Mouse (Mus musculus) kidney, adult 2 months (tissue): Measurements from ENCODE around the gene Exoc5. TPM values are rescaled to one million over a fixed set of nuclear protein-coding genes. Genes with fewer than 3 reads are reported as not detected.
A peak's percentile ranks its signal among the peaks of the same experiment; 100 is the strongest.

Experiments used
- DNase-seq: peaks from one replicate; pipeline ENCODE4 v3.0.0; 2021
- H3K27ac ChIP-seq: fragments of 200-500 bp; 2 replicates; pipeline ENCODE4 v1.5.1; 2012; ENCODE audit warnings: low read depth, low read length, control low read depth, inconsistent platforms; ENCODE audit not compliant: insufficient read depth
- H3K27me3 ChIP-seq: fragments of 200-500 bp; replicated peaks from 2 replicates; pipeline ENCODE4 v1.6.1; 2012; ENCODE audit warnings: mild to moderate bottlenecking, moderate library complexity, low read length, inconsistent platforms; ENCODE audit not compliant: control insufficient read depth, insufficient read depth
- H3K36me3 ChIP-seq: fragments of 200-500 bp; 2 replicates; pipeline ENCODE4 v1.6.1; 2012; ENCODE audit warnings: mild to moderate bottlenecking, moderate library complexity, low read length, inconsistent platforms; ENCODE audit not compliant: control insufficient read depth, insufficient read depth
- H3K4me1 ChIP-seq: fragments of 200-500 bp; 2 replicates; pipeline ENCODE4 v1.6.1; 2011; ENCODE audit warnings: low read length; ENCODE audit not compliant: control insufficient read depth, insufficient read depth
- H3K4me3 ChIP-seq: fragments of 200-500 bp; 2 replicates; pipeline ENCODE4 v1.5.1; 2011; ENCODE audit warnings: mild to moderate bottlenecking, low read depth, low read length, control low read depth; ENCODE audit not compliant: insufficient read depth
- CTCF ChIP-seq: fragments of 200-500 bp; conservative IDR thresholded peaks from 2 replicates; pipeline ENCODE4 v1.5.1; 2011; ENCODE audit warnings: low read depth, mild to moderate bottlenecking, control low read depth, low read length, moderate library complexity, mixed read lengths; ENCODE audit not compliant: insufficient read depth, insufficient read length
- POLR2A ChIP-seq: fragments of 200-500 bp; IDR thresholded peaks from one replicate; pipeline ENCODE4 v1.6.1; 2011; ENCODE audit warnings: low read depth, low read length, control low read depth
- WGBS: fragments of 180-500 bp; shearing (Covaris S2); methylation state at CpG from one replicate; pipeline ENCODE4 v1.1.7; 2018; 5-methylcytosine and 5-hydroxymethylcytosine counted together
- polyA plus RNA-seq: library from polyadenylated mRNA; depleted of rRNA; stranded (reverse); fragments of >200 nt; gene quantifications from 2 replicates; pipeline ENCODE4 v1.2.3, GENCODE M21; 2012

Gene Exoc5
- polyA plus RNA-seq, 1 experiment: 6.4 TPM

DNA sequence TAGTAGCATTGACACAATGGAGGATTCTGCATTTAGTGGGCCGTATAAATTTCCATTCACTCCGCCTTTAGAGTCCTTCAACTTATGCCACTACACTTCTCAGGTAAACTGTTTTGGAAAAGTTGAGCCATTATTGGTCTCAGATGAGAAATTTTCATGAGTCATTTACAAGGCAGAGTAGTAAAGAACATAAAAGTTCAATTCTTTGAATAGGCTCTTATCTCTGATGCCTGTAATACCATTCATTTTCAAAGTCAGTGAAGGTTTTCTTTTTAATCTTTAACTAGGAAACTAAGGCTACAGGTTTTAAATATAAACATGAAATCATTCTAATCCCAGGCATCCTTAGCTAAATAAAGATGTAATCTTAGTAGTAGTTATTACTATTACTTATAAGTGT is 12.4 kb upstream of the Exoc5 start:
- no peak overlapping the region for H3K27ac ChIP-seq
- TF ChIP-seq CTCF: no peak
- TF ChIP-seq POLR2A: no peak
- DNase-seq: no peak
- no peak overlapping the region for H3K4me3 ChIP-seq
- 86% methylated on average over 2 of the region's 2 CpGs for WGBS
- 0 out of 2 replicates have a peak, but pooled peaks cover 2% of the 10 kb centered on the region for H3K36me3 ChIP-seq
- no peaks in the 10 kb centered on the region; the same call in 1 of the 2 replicates for H3K4me1 ChIP-seq
- H3K27me3 ChIP-seq: no peaks in the 10 kb centered on the region

DNA sequence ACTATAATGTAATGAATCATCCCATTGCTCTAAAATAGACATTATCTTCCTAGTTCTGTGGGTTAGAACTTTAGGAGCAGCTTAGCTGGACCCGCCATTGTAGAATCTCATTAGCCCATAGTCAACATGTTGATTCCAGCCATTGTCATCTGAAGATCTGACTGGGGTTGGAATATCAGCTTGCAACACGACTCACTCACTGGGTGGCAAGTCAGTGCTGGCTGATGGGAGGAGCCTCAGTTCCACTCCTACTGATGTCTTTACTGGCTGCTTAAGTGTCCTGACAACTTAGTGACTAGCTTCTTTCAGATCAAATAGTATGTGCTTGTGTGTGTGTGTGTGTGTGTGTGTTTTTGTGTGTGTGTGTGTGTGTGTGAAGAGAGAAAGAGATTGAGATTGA is 7.9 kb upstream of the Exoc5 start:
- Histone ChIP-seq H3K27me3 (no peaks in the 10 kb centered on the region), H3K4me3 (no peak overlapping the region), H3K4me1 (no peaks in the 10 kb centered on the region; the same call in 1 of the 2 replicates), H3K36me3 (peaks cover 2% of the 10 kb centered on the region; the same call in 1 of the 2 replicates), H3K27ac (no peak overlapping the region)
- TF ChIP-seq CTCF (no peak), POLR2A (no peak)
- WGBS: 69% methylated on average over 2 of the region's 2 CpGs
- no peak for DNase-seq

DNA sequence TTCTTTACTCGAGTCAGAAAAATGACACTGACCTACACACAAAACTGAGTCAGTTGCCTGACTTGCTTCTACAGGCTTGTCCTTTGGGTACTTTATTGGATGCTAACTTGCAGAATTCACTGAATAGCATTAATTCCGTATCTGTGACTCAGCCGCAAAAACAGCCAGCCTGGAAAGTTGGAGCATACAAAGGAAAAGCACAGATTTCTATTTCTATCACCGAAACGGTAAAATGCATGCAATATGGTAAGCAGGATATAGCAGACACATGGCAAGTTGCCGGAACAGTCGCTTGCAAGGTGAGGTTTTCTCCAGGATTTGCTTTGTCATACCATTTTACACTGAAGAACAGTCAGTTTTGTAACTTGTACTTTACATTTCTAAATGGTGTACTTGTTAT is 7.4 kb upstream of the Exoc5 start:
- H3K36me3 ChIP-seq: peaks cover 2% of the 10 kb centered on the region; the same call in 1 of the 2 replicates
- DNase-seq: no peak
- H3K4me3 ChIP-seq: no peak overlapping the region
- no peak overlapping the region for H3K27ac ChIP-seq
- TF ChIP-seq CTCF: no peak
- TF ChIP-seq POLR2A: no peak
- H3K4me1 ChIP-seq: no peaks in the 10 kb centered on the region; the same call in 1 of the 2 replicates
- H3K27me3 ChIP-seq: no peaks in the 10 kb centered on the region
- WGBS: 96% methylated on average over 7 of the region's 7 CpGs

DNA sequence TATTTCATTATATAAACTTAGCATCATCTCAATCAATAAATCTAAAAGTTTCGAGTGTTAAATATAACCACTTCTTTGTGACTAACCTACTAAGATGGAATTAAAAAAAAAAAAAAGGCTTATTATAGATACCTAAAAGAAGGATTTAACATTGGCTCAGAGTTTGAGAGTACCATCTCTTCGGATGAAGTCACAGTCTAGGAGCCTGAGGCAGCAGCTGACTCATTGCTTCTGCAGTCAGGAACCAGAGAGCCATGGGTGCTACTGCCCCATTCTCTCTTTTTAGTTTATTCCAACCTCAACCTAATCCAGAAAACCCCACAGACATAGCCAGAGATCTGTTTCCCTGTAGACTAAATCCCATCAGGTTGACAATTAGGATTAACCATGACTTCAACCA is 6.4 kb upstream of the Exoc5 start:
- Histone ChIP-seq H3K4me3 (no peak overlapping the region), H3K4me1 (no peaks in the 10 kb centered on the region; the same call in 1 of the 2 replicates), H3K36me3 (peaks cover 2% of the 10 kb centered on the region; the same call in 1 of the 2 replicates), H3K27me3 (no peaks in the 10 kb centered on the region), H3K27ac (no peak overlapping the region)
- 92% methylated on average over 2 of the region's 2 CpGs for WGBS
- DNase-seq: no peak
- no peak for TF ChIP-seq POLR2A
- no peak for TF ChIP-seq CTCF

DNA sequence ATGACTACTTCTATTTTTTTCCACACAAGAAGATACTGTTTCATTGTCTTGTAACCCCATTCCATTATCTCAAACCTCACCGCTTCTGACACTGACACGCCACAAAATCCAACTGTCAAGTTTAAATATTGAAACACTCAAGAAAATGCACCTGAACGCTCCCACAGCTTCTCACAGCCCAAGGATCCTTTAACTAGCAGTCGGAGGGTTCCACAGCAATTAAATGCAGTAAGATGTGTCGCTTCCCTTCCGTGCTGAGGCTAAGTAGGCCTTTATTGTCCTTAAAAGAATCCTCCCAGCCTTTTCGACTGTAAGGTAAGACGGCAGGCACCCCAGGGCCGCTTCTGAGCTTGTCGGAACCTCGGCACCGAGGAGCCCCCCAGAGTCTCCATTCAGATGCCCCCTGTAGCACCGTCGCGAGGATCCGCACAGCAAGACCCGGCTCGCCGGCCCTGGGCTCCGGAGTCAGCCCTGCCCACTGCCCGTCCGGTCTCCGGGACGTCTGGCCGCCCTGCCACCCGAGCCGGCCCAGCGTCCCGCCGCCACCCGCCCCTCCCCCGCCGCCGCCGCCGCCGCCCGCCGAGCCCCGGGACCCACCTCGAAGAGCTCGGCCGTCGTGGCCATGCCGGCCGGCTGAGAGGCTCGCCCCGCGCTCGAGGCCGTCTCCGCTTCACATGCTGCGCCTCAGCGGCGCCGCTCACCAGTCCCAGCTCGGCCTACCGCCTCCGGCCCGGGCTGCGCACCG is 752 bp downstream of the Exoc5 start, which contains the start of gene Ap5m1:
Gene Ap5m1 (plus strand): TSS at position 569 of the 745 bp plus-strand sequence.
- H3K36me3 ChIP-seq: no peaks in the 10 kb centered on the region
- H3K4me3 ChIP-seq: peak within 1 kb of the TSS; percentile 86
- TF ChIP-seq CTCF: no peak
- no peak for TF ChIP-seq POLR2A
- H3K27me3 ChIP-seq: no peaks in the 10 kb centered on the region
- DNase-seq: peak; percentile 3
- peak within 1 kb of the TSS; percentile 94 for H3K27ac ChIP-seq
- under 1% methylated on average over 51 of the region's 62 CpGs for WGBS
- no peaks in the 10 kb centered on the region; the same call in 1 of the 2 replicates for H3K4me1 ChIP-seq

DNA sequence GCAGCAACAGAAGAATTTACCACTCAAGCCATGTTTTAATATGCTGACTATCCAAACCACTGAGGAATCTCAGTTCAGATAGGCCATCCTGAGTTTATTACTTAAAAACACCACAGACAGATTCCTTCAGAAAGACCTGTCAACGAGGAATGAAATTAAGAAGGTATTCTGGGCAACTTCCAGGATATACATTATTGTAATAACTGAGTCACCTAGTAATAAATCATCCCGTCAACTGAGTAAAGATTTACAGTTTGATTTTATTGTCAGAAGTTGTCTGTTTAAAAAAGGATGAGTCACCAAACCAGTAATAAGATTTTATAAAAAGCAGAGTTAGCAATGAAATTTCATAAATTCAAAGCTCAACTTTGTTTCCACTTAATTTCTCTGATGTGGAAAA is 2.6 kb downstream of the Exoc5 start:
- no peaks in the 10 kb centered on the region for H3K27me3 ChIP-seq
- no peaks in the 10 kb centered on the region; the same call in 1 of the 2 replicates for H3K4me1 ChIP-seq
- no peak for TF ChIP-seq POLR2A
- no peak for TF ChIP-seq CTCF
- DNase-seq: no peak
- no peaks in the 10 kb centered on the region for H3K36me3 ChIP-seq
- H3K4me3 ChIP-seq: no peak overlapping the region
- H3K27ac ChIP-seq: no peak overlapping the region
- WGBS: 64% methylated on average over 2 of the region's 2 CpGs

DNA sequence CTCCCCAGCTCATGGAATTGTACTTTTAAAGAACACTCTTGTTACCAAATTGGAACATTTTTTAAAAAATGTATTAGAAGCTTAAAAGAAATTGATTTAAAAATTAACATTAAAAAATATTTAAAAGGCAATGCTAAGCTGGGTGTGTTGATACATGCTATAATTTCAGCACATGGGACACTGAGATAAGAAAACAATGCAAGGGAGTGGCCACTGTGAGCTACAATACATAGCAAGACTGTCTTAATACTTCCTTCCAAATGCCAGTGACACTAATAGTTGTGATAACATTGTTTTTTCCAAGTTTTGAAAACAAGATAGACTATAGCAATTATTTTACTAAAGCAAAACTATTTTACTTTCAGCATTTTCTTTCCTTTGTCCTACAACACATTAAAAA is 17.0 kb downstream of the Exoc5 start:
- Histone ChIP-seq H3K36me3 (no peaks in the 10 kb centered on the region; the same call in 1 of the 2 replicates), H3K4me1 (no peaks in the 10 kb centered on the region), H3K27ac (no peak overlapping the region), H3K4me3 (no peak overlapping the region), H3K27me3 (no peaks in the 10 kb centered on the region)
- no peak for TF ChIP-seq POLR2A
- no peak for TF ChIP-seq CTCF
- DNase-seq: no peak
